Mouse (Mus musculus) C2C12 (cell line): ENCODE data around the gene Psmb4. TPM values are rescaled to one million over a fixed set of nuclear protein-coding genes. Genes with fewer than 3 reads are reported as not detected.
"Not testable (repeated sequence)": the region's sequence is repeated elsewhere in the genome, so short reads cannot be mapped to it uniquely, and the experiment has no call there.

Source experiments
- H3K27me3 ChIP-seq: one replicate; pipeline ENCODE4 v1.6.1; 2011; ENCODE audit not compliant: control insufficient read depth, insufficient read depth, insufficient read length
- H3K36me3 ChIP-seq: one replicate; pipeline ENCODE4 v1.6.1; 2011; ENCODE audit not compliant: control insufficient read depth, insufficient read depth
- H3K4me3 ChIP-seq: one replicate; pipeline ENCODE4 v1.5.1; 2011; ENCODE audit warnings: mild to moderate bottlenecking, control low read depth; ENCODE audit not compliant: poor library complexity, insufficient read depth, severe bottlenecking
- H3K79me2 ChIP-seq: one replicate; pipeline ENCODE4 v1.6.1; 2011; ENCODE audit not compliant: control insufficient read depth, insufficient read depth
- H3K79me3 ChIP-seq: one replicate; pipeline ENCODE4 v1.6.1; 2011; ENCODE audit warnings: low read depth, control low read depth
- H3ac ChIP-seq: one replicate; pipeline ENCODE3; 2011; ENCODE audit warnings: low read depth; ENCODE audit not compliant: control insufficient read depth, insufficient read length
- CEBPB ChIP-seq: IDR thresholded peaks from one replicate; pipeline ENCODE4 v1.6.1; 2011; ENCODE audit warnings: low read depth, mild to moderate bottlenecking, control low read depth, moderate library complexity
- CTCF ChIP-seq: IDR thresholded peaks from one replicate; pipeline ENCODE4 v1.5.1; 2011; ENCODE audit not compliant: control insufficient read depth, insufficient read depth, insufficient read length
- FOSL1 ChIP-seq: IDR thresholded peaks from one replicate; pipeline ENCODE4 v1.8.0; 2011; ENCODE audit warnings: mild to moderate bottlenecking, low read length; ENCODE audit not compliant: poor library complexity, insufficient read depth, severe bottlenecking
- MAX ChIP-seq: IDR thresholded peaks from one replicate; pipeline ENCODE4 v1.6.1; 2011; ENCODE audit warnings: mild to moderate bottlenecking, control low read depth
- MYOD1 ChIP-seq: IDR thresholded peaks from one replicate; pipeline ENCODE4 v1.6.1; 2011; ENCODE audit warnings: low read depth; ENCODE audit not compliant: control insufficient read depth, insufficient read length
- MYOG ChIP-seq: IDR thresholded peaks from one replicate; pipeline ENCODE4 v1.6.1; 2011; ENCODE audit not compliant: control insufficient read depth, insufficient read length; ENCODE audit errors: extremely low read depth
- USF1 ChIP-seq: IDR thresholded peaks from one replicate; pipeline ENCODE4 v1.6.1; 2011; ENCODE audit warnings: low read depth, mild to moderate bottlenecking, control low read depth, moderate library complexity
- long read RNA-seq, 2 experiments: library from polyadenylated mRNA; unstranded; transcript quantifications; one replicate each; pipeline ENCODE4 v2.0.0; 2019 to 2020
- polyA plus RNA-seq: library from polyadenylated mRNA; unstranded; fragments of >200 nt; fragmentation: generic; extraction: Trizol; gene quantifications from one replicate; pipeline ENCODE4 v1.2.1, GENCODE M21; 2012; ENCODE audit warnings: missing spikeins

The Psmb4 gene
- polyA plus RNA-seq: 496 TPM
- long read RNA-seq, experiment 1, transcript Psmb4-201 (7 exons, 1,183 nt): major isoform, 160 of 212 reads
- long read RNA-seq, experiment 1, partial matches to known transcripts: 49 of 212 reads
- long read RNA-seq, experiment 1, other reads (novel, unspliced or antisense): 3 of 212 reads
- long read RNA-seq, experiment 2, transcript Psmb4-201 (7 exons, 1,183 nt): major isoform, 50 of 53 reads
- long read RNA-seq, experiment 2, partial matches to known transcripts: 1 of 53 reads
- long read RNA-seq, experiment 2, other reads (novel, unspliced or antisense): 2 of 53 reads

GRCm38 (mm10) chr3:94886316-94887224 lies at the start of gene Psmb4:
Gene Psmb4 (minus strand): TSS chr3:94886961.
- TF ChIP-seq USF1 (no peak), MYOD1 (no peak), MAX (no peak), MYOG (no peak), CTCF (no peak), FOSL1 (no peak), CEBPB (no peak)
- H3K27me3 ChIP-seq: no peaks in the 10 kb centered on the region
- H3K4me3 ChIP-seq: peak within 1 kb of the TSS; percentile 95
- peaks cover 22% of the 10 kb centered on the region for H3K79me3 ChIP-seq
- H3K79me2 ChIP-seq: peaks cover 31% of the 10 kb centered on the region
- peak within 1 kb of the TSS; percentile 78 for H3ac ChIP-seq
- H3K36me3 ChIP-seq: peaks cover 42% of the 10 kb centered on the region

GRCm38 (mm10) chr3:94936147-94936546 lies 49.4 kb upstream of the Psmb4 start:
- H3K79me3 ChIP-seq, H3K79me2 ChIP-seq, H3K4me3 ChIP-seq, H3K36me3 ChIP-seq, H3ac ChIP-seq, H3K27me3 ChIP-seq: not testable (repeated sequence)

- not testable (repeated sequence) for H3K36me3 ChIP-seq, H3K79me2 ChIP-seq, H3K27me3 ChIP-seq, H3K79me3 ChIP-seq, H3ac ChIP-seq, H3K4me3 ChIP-seq
Observed at GRCm38 (mm10) chr3:94935332-94935731, 48.6 kb upstream of the Psmb4 start.

DNA sequence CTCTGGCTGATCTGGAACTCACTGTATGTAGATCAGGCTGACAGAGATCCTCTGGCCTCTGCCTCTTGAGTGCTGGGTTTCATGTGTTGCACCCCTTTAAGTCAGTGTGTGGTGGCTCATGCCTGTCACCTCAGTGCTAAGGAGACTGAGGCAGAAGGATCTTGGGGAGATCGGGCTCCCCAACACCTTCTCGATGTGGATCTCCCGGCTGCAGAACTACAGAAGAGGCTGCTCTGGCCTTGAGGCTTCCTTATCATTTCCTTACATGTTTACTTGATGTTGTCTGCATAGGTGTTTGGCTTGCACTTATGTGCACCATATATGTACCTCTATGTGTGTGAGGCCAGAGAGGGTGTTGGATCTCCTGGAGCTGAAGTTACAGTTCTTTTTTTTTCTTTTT lies 47.8 kb upstream of the Psmb4 start:
- not testable (repeated sequence) for H3K27me3 ChIP-seq, H3K79me2 ChIP-seq, H3K79me3 ChIP-seq, H3K36me3 ChIP-seq, H3K4me3 ChIP-seq, H3ac ChIP-seq

DNA sequence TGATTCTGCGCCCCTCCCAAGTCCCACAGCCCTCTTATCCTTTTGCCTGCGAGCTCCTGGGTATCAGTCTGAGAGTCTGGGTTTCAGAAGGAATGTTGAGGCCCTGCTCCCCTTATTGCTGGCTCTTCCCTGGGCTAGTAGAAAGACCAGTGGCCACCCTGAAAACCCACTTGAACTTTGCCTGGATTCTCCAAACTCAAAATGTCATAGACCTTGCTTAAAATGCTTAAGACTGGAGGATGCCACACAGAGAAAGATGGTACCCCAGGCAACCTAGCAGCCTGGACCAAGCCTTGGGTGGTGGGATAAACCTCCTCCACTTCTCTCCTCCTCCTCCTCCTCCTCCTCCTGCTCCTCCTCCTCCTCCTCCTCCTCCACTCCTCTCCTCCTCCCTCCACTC lies 46.8 kb upstream of the Psmb4 start:
- H3ac ChIP-seq, H3K4me3 ChIP-seq, H3K79me3 ChIP-seq, H3K27me3 ChIP-seq, H3K36me3 ChIP-seq, H3K79me2 ChIP-seq: not testable (repeated sequence)

DNA sequence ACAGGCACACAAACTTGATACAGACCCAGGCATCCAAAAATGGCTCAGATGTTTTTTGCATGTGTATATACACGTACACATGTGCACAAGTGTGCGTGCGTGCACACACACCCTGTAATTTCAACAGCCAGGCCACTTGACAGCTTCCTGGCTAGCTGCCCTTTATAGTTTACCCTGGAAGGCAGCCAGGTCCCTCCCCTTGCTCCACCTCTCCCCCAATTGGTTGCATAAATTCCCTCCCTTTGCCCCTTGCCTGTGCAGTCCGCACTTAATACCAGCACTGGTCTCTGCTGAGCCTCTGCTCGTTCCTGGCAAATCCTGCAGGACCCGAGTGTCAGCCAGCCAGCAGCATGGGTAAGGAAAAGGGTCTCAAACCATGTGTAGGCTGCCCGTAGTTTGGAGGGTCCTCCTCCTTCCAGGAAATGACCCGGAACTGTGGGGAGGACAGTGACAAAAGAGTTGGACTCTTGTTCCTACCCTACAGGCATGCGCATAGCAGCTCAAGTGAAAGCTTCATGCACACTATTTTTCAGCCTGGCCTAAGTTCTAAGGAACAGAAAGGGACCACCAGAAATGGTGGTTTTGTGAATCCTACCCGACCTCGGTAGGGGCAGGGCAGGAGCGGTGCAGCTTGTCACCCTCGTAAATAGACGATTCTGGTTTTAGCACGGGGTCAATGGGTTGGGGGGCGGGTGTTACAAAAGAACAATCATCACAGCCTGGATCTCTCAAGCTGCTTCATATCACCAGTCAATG lies 46.2 kb upstream of the Psmb4 start, which contains the start of gene Selenbp1:
Gene Selenbp1 (plus strand): TSS at position 248 of the 756 bp plus-strand sequence.
- Histone ChIP-seq H3K79me2 (no peaks in the 10 kb centered on the region), H3K4me3 (no peak within 1 kb of the TSS), H3ac (no peak within 1 kb of the TSS), H3K27me3 (no peaks in the 10 kb centered on the region), H3K36me3 (no peaks in the 10 kb centered on the region), H3K79me3 (no peaks in the 10 kb centered on the region)
- TF ChIP-seq CTCF: no peak
- TF ChIP-seq MYOG: no peak
- TF ChIP-seq USF1: no peak
- TF ChIP-seq CEBPB: no peak
- TF ChIP-seq FOSL1: no peak
- TF ChIP-seq MYOD1: no peak
- no peak for TF ChIP-seq MAX

DNA sequence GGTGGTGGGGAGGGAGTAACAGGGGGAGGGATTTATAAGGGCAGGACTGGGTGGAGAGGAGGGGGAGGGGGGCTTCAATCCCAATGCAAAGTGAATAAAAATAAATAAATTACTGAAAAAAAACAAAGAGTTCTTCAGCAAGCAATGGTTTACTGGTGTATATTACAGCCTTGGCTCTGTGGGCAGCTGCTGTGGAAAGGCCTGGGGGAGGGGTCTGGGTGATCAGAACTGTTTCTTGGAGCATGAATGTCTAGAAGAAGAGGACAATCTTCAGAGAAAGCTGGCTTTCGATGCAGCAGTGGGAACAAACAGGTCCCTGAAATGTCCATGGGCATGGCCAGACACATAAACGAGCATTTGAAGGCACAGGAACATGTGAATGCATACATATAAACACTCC lies 45.5 kb upstream of the Psmb4 start:
- H3K79me2 ChIP-seq, H3K4me3 ChIP-seq, H3K27me3 ChIP-seq, H3ac ChIP-seq, H3K79me3 ChIP-seq, H3K36me3 ChIP-seq: not testable (repeated sequence)

GRCm38 (mm10) chr3:94931427-94932082 lies 44.8 kb upstream of the Psmb4 start:
- H3K79me3 ChIP-seq, H3K79me2 ChIP-seq, H3K36me3 ChIP-seq, H3K27me3 ChIP-seq, H3K4me3 ChIP-seq, H3ac ChIP-seq: not testable (repeated sequence)
